Mouse (Mus musculus) myocyte (in vitro differentiated cells): ENCODE data around the gene Trim25. TPM values are rescaled to one million over a fixed set of nuclear protein-coding genes. Genes with fewer than 3 reads are reported as not detected.
A peak's percentile ranks its signal among the peaks of the same experiment; 100 is the strongest.

Experiments
- H3K27me3 ChIP-seq: one replicate; pipeline ENCODE4 v1.6.1; 2011; ENCODE audit not compliant: control insufficient read depth, insufficient read depth, insufficient read length
- H3K36me3 ChIP-seq: one replicate; pipeline ENCODE4 v1.6.1; 2011; ENCODE audit not compliant: control insufficient read depth, insufficient read depth
- H3K4me2 ChIP-seq: one replicate; pipeline ENCODE4 v1.6.1; 2011; ENCODE audit warnings: low read depth, control low read depth
- H3K4me3 ChIP-seq: one replicate; pipeline ENCODE4 v1.5.1; 2011; ENCODE audit warnings: mild to moderate bottlenecking, control low read depth, moderate library complexity
- H3K79me2 ChIP-seq: one replicate; pipeline ENCODE4 v1.6.1; 2011; ENCODE audit not compliant: control insufficient read depth, insufficient read depth
- H3ac ChIP-seq: one replicate; pipeline ENCODE4 v1.6.1; 2011; ENCODE audit not compliant: control insufficient read depth, insufficient read length
- CEBPB ChIP-seq: IDR thresholded peaks from 2 replicates; pipeline ENCODE4 v1.6.1; 2011; ENCODE audit warnings: mild to moderate bottlenecking, moderate library complexity; ENCODE audit not compliant: poor library complexity, insufficient read depth, severe bottlenecking
- E2F4 ChIP-seq: IDR thresholded peaks from one replicate; pipeline ENCODE4 v1.6.1; 2011; ENCODE audit warnings: mild to moderate bottlenecking, control low read depth, moderate library complexity; ENCODE audit not compliant: insufficient read depth
- MAX ChIP-seq: IDR thresholded peaks from one replicate; pipeline ENCODE4 v1.6.1; 2011; ENCODE audit warnings: low read depth, mild to moderate bottlenecking, control low read depth
- MYOD1 ChIP-seq, 3 experiments: IDR thresholded peaks; one replicate each; pipeline ENCODE4 v1.6.1; 2011; ENCODE audit warnings: control low read depth in 2 of 3, low read depth in 2 of 3, mild to moderate bottlenecking in 2 of 3, moderate library complexity in 1 of 3; ENCODE audit not compliant: insufficient read length in 2 of 3, control insufficient read depth in 1 of 3
- MYOG ChIP-seq, 3 experiments: IDR thresholded peaks; one replicate each; pipeline ENCODE4 v1.6.1; 2011; ENCODE audit warnings: control low read depth in 2 of 3, low read depth in 2 of 3, mild to moderate bottlenecking in 2 of 3; ENCODE audit not compliant: insufficient read length in 2 of 3, control insufficient read depth in 1 of 3, insufficient read depth in 1 of 3
- POLR2A ChIP-seq: IDR thresholded peaks from one replicate; pipeline ENCODE4 v1.6.1; 2011; ENCODE audit warnings: low read depth, mild to moderate bottlenecking, control low read depth, moderate library complexity; ENCODE audit not compliant: insufficient read length
- POLR2AphosphoS2 ChIP-seq: IDR thresholded peaks from one replicate; pipeline ENCODE4 v1.6.1; 2011; ENCODE audit warnings: low read depth, control low read depth; ENCODE audit not compliant: insufficient read length
- REST ChIP-seq: IDR thresholded peaks from one replicate; pipeline ENCODE4 v1.6.1; 2011; ENCODE audit warnings: mild to moderate bottlenecking, control low read depth, moderate library complexity; ENCODE audit not compliant: insufficient read depth, insufficient read length
- SRF ChIP-seq: IDR thresholded peaks from one replicate; pipeline ENCODE4 v1.6.1; 2011; ENCODE audit warnings: low read depth; ENCODE audit not compliant: control insufficient read depth, insufficient read length
- TCF12 ChIP-seq: IDR thresholded peaks from one replicate; pipeline ENCODE4 v1.6.1; 2011; ENCODE audit warnings: mild to moderate bottlenecking, control low read depth; ENCODE audit not compliant: poor library complexity, insufficient read depth, severe bottlenecking
- TCF3 ChIP-seq: IDR thresholded peaks from one replicate; pipeline ENCODE4 v1.6.1; 2011; ENCODE audit warnings: low read depth, control low read depth; ENCODE audit not compliant: insufficient read length
- USF1 ChIP-seq: IDR thresholded peaks from one replicate; pipeline ENCODE4 v1.6.1; 2011; ENCODE audit warnings: low read depth, mild to moderate bottlenecking, control low read depth, moderate library complexity
- polyA plus RNA-seq: library from polyadenylated mRNA; unstranded; fragments of >200 nt; fragmentation: generic; extraction: Trizol; gene quantifications from one replicate; pipeline ENCODE4 v1.2.1, GENCODE M21; 2012; ENCODE audit warnings: missing spikeins

The Trim25 gene
- polyA plus RNA-seq, 1 experiment: 6.5 TPM

DNA sequence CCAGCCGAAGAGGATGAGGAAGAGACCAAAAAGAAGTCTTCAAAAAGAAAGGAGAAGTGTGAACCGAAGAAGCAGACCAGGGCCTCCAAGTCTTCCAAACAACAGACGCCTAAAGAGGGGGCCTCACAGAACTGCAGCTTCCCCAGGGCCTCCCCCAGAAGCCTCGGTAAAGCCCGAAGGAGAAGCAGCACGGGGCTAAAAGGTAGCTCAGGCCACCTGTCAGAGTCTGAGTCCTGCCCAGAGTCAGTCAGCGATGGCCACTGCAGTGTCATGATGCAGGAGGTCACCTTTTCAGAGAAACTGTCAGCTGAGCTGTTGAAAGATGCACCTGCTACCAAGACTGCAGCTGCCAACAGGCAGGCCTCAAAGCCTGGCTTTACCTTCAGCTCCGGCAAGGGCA is 17.8 kb upstream of the Trim25 start:
- Histone ChIP-seq H3ac (no peak overlapping the region), H3K79me2 (no peaks in the 10 kb centered on the region), H3K36me3 (no peaks in the 10 kb centered on the region), H3K27me3 (no peaks in the 10 kb centered on the region), H3K4me3 (no peak overlapping the region), H3K4me2 (no peak overlapping the region)
- TF ChIP-seq TCF3 (no peak), REST (no peak), CEBPB (no peak), TCF12 (no peak), USF1 (no peak), POLR2A (no peak), MAX (no peak), E2F4 (no peak), MYOG (IDR thresholded peaks at IDR 0.05; ENCODE audit: control insufficient read depth in 1 of 3, insufficient read depth in 1 of 3, insufficient read length in 2 of 3, low read depth in 2 of 3) (no peak), SRF (no peak), MYOD1 (IDR thresholded peaks at IDR 0.05; ENCODE audit: control insufficient read depth in 1 of 3, insufficient read length in 2 of 3, low read depth in 2 of 3) (no peak), POLR2AphosphoS2 (no peak)

- TF ChIP-seq MYOG (IDR thresholded peaks at IDR 0.05; ENCODE audit: control insufficient read depth in 1 of 3, insufficient read depth in 1 of 3, insufficient read length in 2 of 3, low read depth in 2 of 3): no peak
- no peak for TF ChIP-seq POLR2A
- H3K4me2 ChIP-seq: no peak overlapping the region
- no peaks in the 10 kb centered on the region for H3K27me3 ChIP-seq
- H3K4me3 ChIP-seq: no peak overlapping the region
- H3K79me2 ChIP-seq: no peaks in the 10 kb centered on the region
- no peak overlapping the region for H3ac ChIP-seq
- no peaks in the 10 kb centered on the region for H3K36me3 ChIP-seq
These were observed 12.6 kb upstream of the Trim25 start for GRCm38 (mm10) chr11:88986616-88987015.

DNA sequence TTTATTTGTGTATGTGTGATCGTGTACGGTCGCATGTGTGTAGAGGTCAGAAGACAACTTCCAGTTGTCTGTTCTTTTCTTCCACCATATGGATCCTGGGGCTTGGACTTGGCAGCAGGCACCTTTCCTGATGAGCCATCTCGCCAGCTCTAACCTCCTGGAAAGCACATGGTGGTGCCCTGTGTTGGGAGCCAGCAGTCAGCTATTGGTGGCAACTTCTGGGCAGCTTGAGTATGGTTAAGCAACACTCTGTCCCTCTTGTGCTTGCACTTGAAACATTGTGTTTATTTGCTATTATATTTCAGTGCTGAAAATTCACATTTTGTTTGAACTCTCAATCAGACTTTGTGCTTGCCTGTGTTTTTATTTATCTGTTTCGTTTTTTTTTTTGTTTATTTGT is 10.2 kb upstream of the Trim25 start:
- Histone ChIP-seq H3K79me2 (no peaks in the 10 kb centered on the region), H3K36me3 (no peaks in the 10 kb centered on the region), H3K4me3 (no peak overlapping the region), H3K27me3 (no peaks in the 10 kb centered on the region), H3K4me2 (no peak overlapping the region), H3ac (no peak overlapping the region)
- TF ChIP-seq TCF12: no peak
- no peak for TF ChIP-seq REST
- no peak for TF ChIP-seq POLR2AphosphoS2
- no peak for TF ChIP-seq SRF
- TF ChIP-seq MYOD1 (IDR thresholded peaks at IDR 0.05; ENCODE audit: control insufficient read depth in 1 of 3, insufficient read length in 2 of 3, low read depth in 2 of 3): no peak

GRCm38 (mm10) chr11:88989530-88989929 is 9.6 kb upstream of the Trim25 start:
- Histone ChIP-seq H3K4me2 (no peak overlapping the region), H3K4me3 (no peak overlapping the region), H3K27me3 (no peaks in the 10 kb centered on the region), H3K36me3 (no peaks in the 10 kb centered on the region), H3ac (no peak overlapping the region), H3K79me2 (no peaks in the 10 kb centered on the region)
- TF ChIP-seq USF1 (no peak), CEBPB (no peak), TCF12 (no peak), SRF (no peak), E2F4 (no peak), POLR2AphosphoS2 (no peak), MYOG (IDR thresholded peaks at IDR 0.05; ENCODE audit: control insufficient read depth in 1 of 3, insufficient read depth in 1 of 3, insufficient read length in 2 of 3, low read depth in 2 of 3) (no peak), REST (no peak)

DNA sequence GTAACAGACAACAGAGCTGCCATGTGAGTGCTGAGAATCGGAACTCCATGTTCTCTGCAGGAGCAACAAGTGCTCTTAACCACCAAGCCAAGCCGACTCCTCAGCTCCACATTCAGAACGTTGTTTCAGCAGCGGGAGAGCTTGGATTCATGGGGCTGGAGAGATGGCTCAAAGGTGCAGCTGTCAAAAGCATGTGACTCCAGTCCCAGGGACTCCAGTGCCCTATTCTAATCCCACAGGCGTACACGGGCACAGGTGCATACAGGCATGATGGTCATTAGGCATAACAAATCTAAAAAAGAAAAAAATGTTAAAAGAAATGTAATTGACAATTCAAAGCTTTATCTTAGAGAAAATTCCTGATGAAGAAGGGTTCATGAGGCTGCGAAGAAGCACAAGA is 6.0 kb upstream of the Trim25 start:
- no peaks in the 10 kb centered on the region for H3K79me2 ChIP-seq
- TF ChIP-seq MAX: no peak
- peak in 1 of 3 experiments; percentile 68 for TF ChIP-seq MYOG (IDR thresholded peaks at IDR 0.05; ENCODE audit: control insufficient read depth in 1 of 3, insufficient read depth in 1 of 3, insufficient read length in 2 of 3, low read depth in 2 of 3)
- peak in 2 of 3 experiments; percentile 41 to 51 for TF ChIP-seq MYOD1 (IDR thresholded peaks at IDR 0.05; ENCODE audit: control insufficient read depth in 1 of 3, insufficient read length in 2 of 3, low read depth in 2 of 3)
- H3K4me3 ChIP-seq: no peak overlapping the region
- no peaks in the 10 kb centered on the region for H3K27me3 ChIP-seq
- no peak overlapping the region for H3K4me2 ChIP-seq
- H3ac ChIP-seq: no peak overlapping the region
- H3K36me3 ChIP-seq: no peaks in the 10 kb centered on the region

- no peak for TF ChIP-seq E2F4
- no peak for TF ChIP-seq USF1
- TF ChIP-seq REST: no peak
- TF ChIP-seq CEBPB: no peak
- no peak for TF ChIP-seq POLR2AphosphoS2
- no peak for TF ChIP-seq MYOD1 (IDR thresholded peaks at IDR 0.05; ENCODE audit: control insufficient read depth in 1 of 3, insufficient read length in 2 of 3, low read depth in 2 of 3)
- TF ChIP-seq SRF: no peak
- TF ChIP-seq MAX: no peak
- no peak for TF ChIP-seq TCF3
- no peak for TF ChIP-seq TCF12
- no peak for TF ChIP-seq POLR2A
- no peak for TF ChIP-seq MYOG (IDR thresholded peaks at IDR 0.05; ENCODE audit: control insufficient read depth in 1 of 3, insufficient read depth in 1 of 3, insufficient read length in 2 of 3, low read depth in 2 of 3)
- Histone ChIP-seq H3K79me2 (no peaks in the 10 kb centered on the region), H3K4me3 (no peak overlapping the region)
These were observed 5.6 kb upstream of the Trim25 start for GRCm38 (mm10) chr11:88993625-88994024.

More at GRCm38 (mm10) chr11:88993625-88994024, 5.6 kb upstream of the Trim25 start:
- Histone ChIP-seq H3K4me2 (no peak overlapping the region), H3K36me3 (no peaks in the 10 kb centered on the region), H3K27me3 (no peaks in the 10 kb centered on the region), H3ac (no peak overlapping the region)
